8 mouse cellular contexts compared by ENCODE assay signal in genomic region chr7:25674297-25674696, GRCm38 (mm10). TPM values are rescaled to one million over a fixed set of nuclear protein-coding genes. Genes with fewer than 3 reads are reported as not detected.
DNase-seq lines count a peak whose midpoint lies in the region; ATAC-seq and TF ChIP-seq lines count a peak whose summit lies in the region.
"Had no signal": no experiment of that assay in that cellular context is flagged by ENCODE, and none has a peak within 500 bp of the region (broad histone marks: within the 10 kb centered on the region; RNA-seq: fewer than 3 reads in every experiment).

No protein-coding gene starts in this region.

- H3K4me2 ChIP-seq in hindbrain, embryonic 11.5 days (replicated peaks; ENCODE audit: low read depth, low read length) = no peak overlapping the region

- no peak for DNase-seq in thymus, adult 2 months
- no peak for DNase-seq in thymus, postnatal 0 days (ENCODE audit: low spot score)
- DNase-seq in hindbrain, embryonic 11.5 days (ENCODE audit: low spot score) = no peak
- DNase-seq in right cerebral cortex, postnatal 10 days (ENCODE audit: low spot score in 2 of 2) = no peak
- no peak for DNase-seq in gastrocnemius, adult 18-20 months (ENCODE audit: low spot score)
- no peak for DNase-seq in right cerebral cortex, postnatal 36 days (ENCODE audit: low spot score in 2 of 2)

- no peak for ATAC-seq in hindbrain, embryonic 11.5 days (ENCODE audit: low FRiP score)
- peak; percentile 68 for ATAC-seq in megakaryocyte, adult 5-6 weeks (ENCODE audit: poor library complexity, severe bottlenecking)

- no peak overlapping the region for H3K27ac ChIP-seq in thymus, adult 2 months (ENCODE audit: control insufficient read depth, insufficient read depth, low read length)
- no peak overlapping the region for H3K27ac ChIP-seq in hindbrain, embryonic 11.5 days (ENCODE audit: low read depth, low read length)

- TF ChIP-seq POLR2A in thymus, adult 2 months (IDR thresholded peaks at IDR 0.05; ENCODE audit: control insufficient read depth, extremely low read depth, insufficient read depth, low read length, poor library complexity) = no peak

- H3K27me3 ChIP-seq in thymus, adult 2 months (ENCODE audit: control insufficient read depth, insufficient read depth, low read length) = no peaks in the 10 kb centered on the region; the same call in 1 of the 2 replicates
- peaks cover 36% of the 10 kb centered on the region for H3K27me3 ChIP-seq in hindbrain, embryonic 11.5 days (ENCODE audit: control insufficient read depth, insufficient read depth, low read length)

- H3K9me3 ChIP-seq in hindbrain, embryonic 11.5 days (ENCODE audit: control insufficient read depth, low read length) = no peaks in the 10 kb centered on the region

- H3K4me1 ChIP-seq in thymus, adult 2 months (replicated peaks; ENCODE audit: control insufficient read depth, insufficient read depth, low read length) = peaks cover 12% of the 10 kb centered on the region
- no peaks in the 10 kb centered on the region; the same call in 1 of the 2 replicates for H3K4me1 ChIP-seq in hindbrain, embryonic 11.5 days (replicated peaks; ENCODE audit: control insufficient read depth, insufficient read depth, low read length)

- no peaks in the 10 kb centered on the region for H3K36me3 ChIP-seq in thymus, adult 2 months (ENCODE audit: control insufficient read depth, insufficient read depth, low read length)
- no peaks in the 10 kb centered on the region for H3K36me3 ChIP-seq in hindbrain, embryonic 11.5 days (ENCODE audit: control insufficient read depth, insufficient read depth, low read length)

- peak overlapping the region; percentile 17; the same call in 1 of the 2 replicates for H3K9ac ChIP-seq in hindbrain, embryonic 11.5 days (ENCODE audit: low read depth, low read length)

- no peak for TF ChIP-seq CTCF in thymus, adult 2 months (IDR thresholded peaks at IDR 0.05; ENCODE audit: borderline replicate concordance, control insufficient read depth, extremely low read depth, insufficient read depth, low read length, poor library complexity)

- WGBS in thymus, adult 2 months = 8% methylated on average over 9 of the region's 9 CpGs
- 27% methylated on average over 9 of the region's 9 CpGs for WGBS in hindbrain, embryonic 11.5 days

- H3K4me3 ChIP-seq in thymus, adult 2 months (ENCODE audit: control insufficient read depth, insufficient read depth, low read length) = peak overlapping the region; percentile 26; the same call in 1 of the 2 replicates
- no peak overlapping the region for H3K4me3 ChIP-seq in hindbrain, embryonic 11.5 days (ENCODE audit: low read depth, low read length)

RNA-seq across cellular contexts. Expression of gene Tmem91, which starts 0.7 kb away (rescaled TPM):
- 1.4 and 2.9 TPM in 2 replicates for polyA plus RNA-seq in thymus, adult 2 months (2012; rRNA removed)
- polyA plus RNA-seq in thymus, postnatal 0 days (2015; fragmentation: Nextera tagmentation; extraction: Ambion mirVana) = 4.0 and 6.3 TPM in 2 replicates
- 1.6 and 2.2 TPM in 2 replicates for polyA plus RNA-seq in hindbrain, embryonic 11.5 days (2014; fragmentation: Nextera tagmentation; extraction: Ambion mirVana)
- 0.68 and 0.91 TPM in 2 replicates for total RNA-seq in megakaryocyte, adult 5-6 weeks (2015)
- total RNA-seq in megakaryocyte, adult 5-6 weeks (2017) = not detected in 2 replicates
- not detected for total RNA-seq in gastrocnemius, adult 18-20 months (2021)
- total RNA-seq: gastrocnemius, adult 8-10 months had no signal

RNA-seq across cellular contexts. Expression of gene B9d2, which starts 6.3 kb away (rescaled TPM):
- 153 and 164 TPM in 2 replicates for polyA plus RNA-seq in thymus, adult 2 months (2012; rRNA removed)
- polyA plus RNA-seq in thymus, postnatal 0 days (2015; fragmentation: Nextera tagmentation; extraction: Ambion mirVana) = 67.9 and 68.3 TPM in 2 replicates
- 33.1 and 34.8 TPM in 2 replicates for polyA plus RNA-seq in hindbrain, embryonic 11.5 days (2014; fragmentation: Nextera tagmentation; extraction: Ambion mirVana)
- total RNA-seq in megakaryocyte, adult 5-6 weeks (2015) = 24.8 and 32.0 TPM in 2 replicates
- total RNA-seq in megakaryocyte, adult 5-6 weeks (2017) = 26.7 and 44.6 TPM in 2 replicates
- 1 to 10 TPM; 7.3 to 7.8 TPM for total RNA-seq in gastrocnemius, adult 18-20 months (2021)

RNA-seq across cellular contexts. Expression of gene Tgfb1, which starts 12.5 kb away (rescaled TPM):
- polyA plus RNA-seq in thymus, adult 2 months (2012; rRNA removed) = 125 and 157 TPM in 2 replicates
- 8.5 and 11.6 TPM in 2 replicates for polyA plus RNA-seq in thymus, postnatal 0 days (2015; fragmentation: Nextera tagmentation; extraction: Ambion mirVana)
- polyA plus RNA-seq in hindbrain, embryonic 11.5 days (2014; fragmentation: Nextera tagmentation; extraction: Ambion mirVana) = 1.0 and 1.1 TPM in 2 replicates
- total RNA-seq in megakaryocyte, adult 5-6 weeks (2015) = 281 and 286 TPM in 2 replicates
- total RNA-seq in megakaryocyte, adult 5-6 weeks (2017) = 42.2 and 47.4 TPM in 2 replicates
- 1 to 10 TPM; 3.9 to 7.8 TPM for total RNA-seq in gastrocnemius, adult 18-20 months (2021)

RNA-seq across cellular contexts. Expression of gene Exosc5, which starts 15.3 kb away (rescaled TPM):
- polyA plus RNA-seq in thymus, adult 2 months (2012; rRNA removed) = 141 and 146 TPM in 2 replicates
- 146 and 147 TPM in 2 replicates for polyA plus RNA-seq in thymus, postnatal 0 days (2015; fragmentation: Nextera tagmentation; extraction: Ambion mirVana)
- polyA plus RNA-seq in hindbrain, embryonic 11.5 days (2014; fragmentation: Nextera tagmentation; extraction: Ambion mirVana) = 48.1 and 49.9 TPM in 2 replicates
- total RNA-seq in megakaryocyte, adult 5-6 weeks (2015) = 31.5 and 33.7 TPM in 2 replicates
- total RNA-seq in megakaryocyte, adult 5-6 weeks (2017) = 19.4 and 20.9 TPM in 2 replicates
- total RNA-seq in gastrocnemius, adult 18-20 months (2021) = 10 to 100 TPM; 19.9 to 21.3 TPM

RNA-seq across cellular contexts. Expression of gene Bckdha, which starts 15.5 kb away (rescaled TPM):
- polyA plus RNA-seq in thymus, adult 2 months (2012; rRNA removed) = 166 and 181 TPM in 2 replicates
- polyA plus RNA-seq in thymus, postnatal 0 days (2015; fragmentation: Nextera tagmentation; extraction: Ambion mirVana) = 63.8 and 69.1 TPM in 2 replicates
- 32.9 and 35.2 TPM in 2 replicates for polyA plus RNA-seq in hindbrain, embryonic 11.5 days (2014; fragmentation: Nextera tagmentation; extraction: Ambion mirVana)
- 40.4 TPM in 2 replicates for total RNA-seq in megakaryocyte, adult 5-6 weeks (2015)
- total RNA-seq in megakaryocyte, adult 5-6 weeks (2017) = 39.9 and 50.1 TPM in 2 replicates
- 100 to 1,000 TPM; 134 to 137 TPM for total RNA-seq in gastrocnemius, adult 18-20 months (2021)

Comparison
In these comparisons a context has a peak if more than half of its experiments do, and no peak if none do; other contexts are left out.
1. RNA of gene Tgfb1, which starts 12.5 kb away (polyA plus RNA-seq): 125 to 157 TPM in thymus, adult 2 months; 8.5 to 11.6 TPM in thymus, postnatal 0 days and 1.0 to 1.1 TPM in hindbrain, embryonic 11.5 days; every median in the first group is over 10 times any median in the second.